Mouse (Mus musculus): ENCODE measurements around the gene Ptprs.

DNA sequence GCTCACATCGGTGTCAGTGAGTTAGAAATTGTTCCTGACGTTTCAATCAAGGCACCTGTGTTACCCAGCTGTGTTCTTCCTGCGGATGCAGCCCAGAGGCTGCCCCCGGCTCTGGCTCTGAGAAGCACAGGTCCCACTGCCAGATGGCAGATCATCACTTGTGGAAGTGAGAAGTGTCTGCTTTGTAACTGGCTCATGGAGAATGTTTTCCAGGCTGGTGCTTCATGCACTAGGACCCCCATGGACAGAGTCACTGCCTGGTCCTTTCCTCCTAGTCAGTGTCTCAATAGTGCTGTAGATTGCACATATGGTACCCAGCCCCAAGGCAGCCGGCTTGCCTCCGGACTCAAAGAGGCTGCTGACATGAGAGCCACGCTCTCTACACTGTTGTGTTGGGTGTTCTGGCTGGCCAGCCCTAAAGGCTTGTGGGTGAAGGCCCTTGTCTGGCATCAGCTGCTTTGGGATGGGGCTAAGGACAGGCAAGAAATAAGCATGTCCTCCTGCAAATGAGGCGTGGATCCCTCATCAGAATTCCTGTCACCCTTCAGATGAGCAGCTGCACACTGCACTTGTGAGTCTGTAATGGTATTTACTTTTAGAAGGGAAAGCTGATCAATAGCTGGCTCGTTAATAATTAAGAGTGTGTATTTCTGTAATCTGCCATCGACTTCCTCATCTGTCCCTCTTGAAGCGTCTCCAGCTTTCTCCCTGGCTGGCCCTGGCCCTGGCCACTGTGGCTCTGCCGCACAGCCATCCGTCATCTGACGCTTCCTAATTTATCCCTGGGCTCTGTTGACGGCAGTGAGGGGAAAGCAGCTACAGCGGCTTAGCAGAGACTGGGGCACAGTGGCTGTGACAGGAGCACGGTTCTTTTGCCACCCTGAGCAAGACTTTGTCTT lies 102.9 kb downstream of the Ptprs start:
- TF ChIP-seq CTCF (IDR thresholded peaks at IDR 0.05; ENCODE audit: low read depth) (no peak), EP300 (IDR thresholded peaks at IDR 0.05; ENCODE audit: low read depth) (no peak)

Measured in heart, postnatal 0 days (tissue).